Mouse (Mus musculus) ES-E14 (cell line): ENCODE measurements at regions not wholly inside any gene's neighbourhood (a gene's known extent, or its start where the extent isn't known, plus 50 kb on each side); places are given as distances from the start of the nearest gene placed in this dataset.

ENCODE experiments used
- HCFC1 ChIP-seq: IDR thresholded peaks from 2 replicates; pipeline ENCODE4 v1.6.1; 2012; ENCODE audit warnings: low read length, inconsistent platforms, borderline replicate concordance; ENCODE audit not compliant: insufficient read depth
- ZC3H11A ChIP-seq: IDR thresholded peaks from 2 replicates; pipeline ENCODE4 v1.6.1; 2012; ENCODE audit warnings: low read depth, mild to moderate bottlenecking, inconsistent platforms, low read length, borderline replicate concordance
- ZNF384 ChIP-seq: IDR thresholded peaks from 2 replicates; pipeline ENCODE4 v1.6.1; 2012; ENCODE audit warnings: low read depth, low read length, inconsistent platforms

- TF ChIP-seq HCFC1 (no peak), ZNF384 (no peak), ZC3H11A (no peak)
These were observed 1934.9 kb downstream of the 9330182O14Rik start for GRCm38 (mm10) chr15:42069072-42069471.
